Mouse (Mus musculus): ENCODE measurements around the gene Cryz. TPM values are rescaled to one million over a fixed set of nuclear protein-coding genes. Genes with fewer than 3 reads are reported as not detected.

Gene Cryz
- polyA plus RNA-seq, 1 experiment from 2014 or later, result 16.6 TPM

- ATAC-seq (ENCODE audit: low FRiP score), result no peak
- Histone ChIP-seq H3K27me3 (no peaks in the 10 kb centered on the region), H3K9ac (no peak overlapping the region), H3K4me2 (replicated peaks) (no peak overlapping the region), H3K27ac (no peak overlapping the region), H3K4me1 (no peaks in the 10 kb centered on the region), H3K9me3 (replicated peaks) (no peaks in the 10 kb centered on the region), H3K4me3 (no peak overlapping the region), H3K36me3 (peaks cover 17% of the 10 kb centered on the region)
- WGBS, result 92% methylated on average over 8 of the region's 8 CpGs
These were observed 18.6 kb upstream of the Cryz start for GRCm38 (mm10) chr3:154577895-154578294.

- 85% methylated on average over 8 of the region's 8 CpGs for WGBS
- H3K36me3 ChIP-seq, result peaks cover 42% of the 10 kb centered on the region
These were observed 12.2 kb upstream of the Cryz start for GRCm38 (mm10) chr3:154584351-154584750.

GRCm38 (mm10) chr3:154590971-154591370 is 5.5 kb upstream of the Cryz start:
- 91% methylated on average over 5 of the region's 5 CpGs for WGBS
- no peak overlapping the region for H3K4me3 ChIP-seq
- no peaks in the 10 kb centered on the region for H3K27me3 ChIP-seq
- H3K9me3 ChIP-seq (replicated peaks), result no peaks in the 10 kb centered on the region
- H3K9ac ChIP-seq, result no peak overlapping the region
- H3K27ac ChIP-seq, result no peak overlapping the region
- ATAC-seq (ENCODE audit: low FRiP score), result no peak
- no peak overlapping the region for H3K4me2 ChIP-seq (replicated peaks)
- H3K4me1 ChIP-seq, result no peaks in the 10 kb centered on the region
- H3K36me3 ChIP-seq, result peaks cover 72% of the 10 kb centered on the region

More at GRCm38 (mm10) chr3:154584351-154584750, 12.2 kb upstream of the Cryz start:
- Histone ChIP-seq H3K4me2 (replicated peaks) (no peak overlapping the region), H3K4me3 (no peak overlapping the region), H3K4me1 (no peaks in the 10 kb centered on the region), H3K27me3 (no peaks in the 10 kb centered on the region), H3K9me3 (replicated peaks) (no peaks in the 10 kb centered on the region), H3K9ac (no peak overlapping the region), H3K27ac (no peak overlapping the region)
- ATAC-seq (ENCODE audit: low FRiP score), result no peak

- 95% methylated on average over 3 of the region's 3 CpGs for WGBS
- no peak overlapping the region for H3K4me3 ChIP-seq
- H3K36me3 ChIP-seq, result peaks cover 66% of the 10 kb centered on the region
- no peak overlapping the region for H3K4me2 ChIP-seq (replicated peaks)
- H3K9ac ChIP-seq, result no peak overlapping the region
- peaks cover 4% of the 10 kb centered on the region; the same call in 1 of the 2 replicates for H3K4me1 ChIP-seq
- no peak overlapping the region for H3K27ac ChIP-seq
- no peaks in the 10 kb centered on the region for H3K9me3 ChIP-seq (replicated peaks)
- ATAC-seq (ENCODE audit: low FRiP score), result no peak
- H3K27me3 ChIP-seq, result no peaks in the 10 kb centered on the region
These were observed 4.9 kb upstream of the Cryz start for GRCm38 (mm10) chr3:154591621-154592020.

- Histone ChIP-seq H3K9me3 (replicated peaks) (no peaks in the 10 kb centered on the region), H3K4me1 (peaks cover 9% of the 10 kb centered on the region), H3K4me2 (replicated peaks) (no peak overlapping the region), H3K9ac (no peak overlapping the region), H3K36me3 (peaks cover 48% of the 10 kb centered on the region), H3K4me3 (no peak overlapping the region), H3K27ac (no peak overlapping the region), H3K27me3 (no peaks in the 10 kb centered on the region)
- ATAC-seq (ENCODE audit: low FRiP score), result no peak
- 92% methylated on average over 6 of the region's 6 CpGs for WGBS
These were observed 2.9 kb upstream of the Cryz start for GRCm38 (mm10) chr3:154593596-154593995.

GRCm38 (mm10) chr3:154594156-154594555 is 2.4 kb upstream of the Cryz start:
- Histone ChIP-seq H3K9ac (no peak overlapping the region), H3K4me1 (peaks cover 9% of the 10 kb centered on the region), H3K4me3 (no peak overlapping the region), H3K36me3 (peaks cover 48% of the 10 kb centered on the region), H3K27me3 (no peaks in the 10 kb centered on the region), H3K4me2 (replicated peaks) (no peak overlapping the region), H3K9me3 (replicated peaks) (no peaks in the 10 kb centered on the region), H3K27ac (no peak overlapping the region)
- no peak for ATAC-seq (ENCODE audit: low FRiP score)
- 97% methylated on average over 6 of the region's 6 CpGs for WGBS

DNA sequence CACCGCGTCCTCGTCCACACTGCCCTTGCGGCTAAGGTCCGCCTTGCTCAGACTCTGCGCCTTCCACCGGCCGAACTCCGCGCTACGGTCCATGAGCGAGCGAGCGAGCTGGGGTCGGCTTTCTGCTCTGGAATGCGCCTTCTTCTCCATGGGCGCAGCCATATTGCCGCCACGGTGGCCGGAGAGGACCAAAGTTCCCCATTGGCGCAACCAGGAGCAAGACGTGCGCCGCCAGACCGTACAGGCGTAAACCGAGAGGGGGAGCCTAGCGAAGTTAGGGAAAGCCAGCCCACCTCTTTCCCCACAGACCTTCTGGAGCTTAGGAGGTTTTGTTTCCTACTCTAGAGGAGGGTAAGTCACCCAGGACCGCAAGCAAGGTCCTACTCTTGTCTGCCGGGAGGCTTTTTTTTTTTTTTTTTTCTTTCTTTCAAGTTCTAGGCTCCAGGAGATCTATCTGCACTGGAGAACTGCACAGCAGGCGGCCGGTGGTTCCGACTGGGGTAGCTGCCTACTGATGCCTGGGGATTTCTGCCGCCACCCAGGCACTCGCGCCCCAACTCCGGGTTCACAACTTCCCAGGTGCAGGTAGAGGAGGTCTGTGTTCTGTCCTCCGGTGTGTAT is 533 bp downstream of the Cryz start, which contains the start of gene Tyw3:
Tyw3 (minus strand) TSS at position 171 of the 621 bp plus-strand sequence.
- ATAC-seq (ENCODE audit: low FRiP score), result peak; percentile 97
- H3K27me3 ChIP-seq, result no peaks in the 10 kb centered on the region
- WGBS, result 1% methylated on average over 38 of the region's 38 CpGs

GRCm38 (mm10) chr3:154597561-154597960 is 1.1 kb downstream of the Cryz start:
- Histone ChIP-seq H3K27me3 (no peaks in the 10 kb centered on the region), H3K4me3 (peak overlapping the region; percentile 64), H3K4me2 (replicated peaks) (peak overlapping the region; percentile 66), H3K9ac (peak overlapping the region; percentile 70), H3K4me1 (peaks cover 9% of the 10 kb centered on the region), H3K36me3 (peaks cover 17% of the 10 kb centered on the region), H3K9me3 (replicated peaks) (no peaks in the 10 kb centered on the region), H3K27ac (no peak overlapping the region)
- ATAC-seq (ENCODE audit: low FRiP score), result no peak
- 34% methylated on average over 7 of the region's 7 CpGs for WGBS

More for the DNA sequence above, 533 bp downstream of the Cryz start, which contains the start of gene Tyw3:
- peak within 1 kb of the TSS; percentile 66 for H3K4me2 ChIP-seq (replicated peaks)
- peak within 1 kb of the TSS; percentile 70 for H3K9ac ChIP-seq
- H3K27ac ChIP-seq, result peak within 1 kb of the TSS; percentile 93
- H3K4me3 ChIP-seq, result peak within 1 kb of the TSS; percentile 64
- H3K9me3 ChIP-seq (replicated peaks), result no peaks in the 10 kb centered on the region
- H3K36me3 ChIP-seq, result peaks cover 22% of the 10 kb centered on the region
- peaks cover 9% of the 10 kb centered on the region for H3K4me1 ChIP-seq

DNA sequence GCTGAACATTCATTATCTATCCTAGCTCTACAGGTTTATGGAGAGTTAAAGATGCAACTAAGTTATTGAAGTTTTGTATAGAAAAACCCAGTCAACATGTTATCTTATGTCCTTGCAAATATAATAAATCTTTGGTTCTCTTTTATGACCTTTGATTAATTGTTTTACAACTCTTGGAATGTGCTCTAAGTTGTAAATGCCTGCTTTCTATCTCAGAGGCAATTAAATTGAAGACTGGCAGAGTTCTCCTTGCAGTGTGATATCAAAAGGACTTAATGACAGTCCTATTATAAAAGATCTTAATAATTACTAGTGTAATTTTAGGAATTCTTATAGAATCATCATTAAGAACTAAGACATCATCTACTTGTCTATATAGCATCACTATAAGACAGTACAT is 5.6 kb downstream of the Cryz start:
- H3K27ac ChIP-seq, result no peak overlapping the region
- H3K9me3 ChIP-seq (replicated peaks), result no peaks in the 10 kb centered on the region
- no peak overlapping the region for H3K4me2 ChIP-seq (replicated peaks)
- no peak overlapping the region for H3K9ac ChIP-seq
- H3K36me3 ChIP-seq, result no peaks in the 10 kb centered on the region
- H3K27me3 ChIP-seq, result no peaks in the 10 kb centered on the region
- no peak overlapping the region for H3K4me3 ChIP-seq
- peaks cover 5% of the 10 kb centered on the region; the same call in 1 of the 2 replicates for H3K4me1 ChIP-seq
- ATAC-seq (ENCODE audit: low FRiP score), result no peak

DNA sequence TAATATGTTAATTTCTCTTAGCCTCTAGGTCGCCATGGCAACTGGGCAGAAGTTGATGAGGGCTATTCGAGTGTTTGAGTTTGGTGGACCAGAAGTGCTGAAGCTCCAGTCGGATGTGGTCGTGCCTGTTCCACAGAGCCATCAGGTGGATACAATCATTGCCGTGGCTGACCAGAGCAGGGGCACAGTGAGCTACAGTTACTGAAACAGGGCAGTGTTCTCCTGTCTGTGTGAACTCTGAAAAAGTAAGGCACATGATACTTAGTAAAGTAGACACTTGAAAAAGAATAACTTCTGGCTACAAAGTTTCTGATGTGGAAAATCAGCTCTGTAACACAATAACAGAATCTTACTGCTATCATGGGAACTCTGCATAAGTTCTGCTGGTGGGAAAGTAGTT is 8.4 kb downstream of the Cryz start:
- Histone ChIP-seq H3K9me3 (replicated peaks) (no peaks in the 10 kb centered on the region), H3K27ac (no peak overlapping the region), H3K4me2 (replicated peaks) (no peak overlapping the region), H3K36me3 (no peaks in the 10 kb centered on the region), H3K4me3 (no peak overlapping the region), H3K4me1 (no peaks in the 10 kb centered on the region), H3K9ac (no peak overlapping the region), H3K27me3 (no peaks in the 10 kb centered on the region)
- WGBS, result 78% methylated on average over 5 of the region's 5 CpGs
- no peak for ATAC-seq (ENCODE audit: low FRiP score)

DNA sequence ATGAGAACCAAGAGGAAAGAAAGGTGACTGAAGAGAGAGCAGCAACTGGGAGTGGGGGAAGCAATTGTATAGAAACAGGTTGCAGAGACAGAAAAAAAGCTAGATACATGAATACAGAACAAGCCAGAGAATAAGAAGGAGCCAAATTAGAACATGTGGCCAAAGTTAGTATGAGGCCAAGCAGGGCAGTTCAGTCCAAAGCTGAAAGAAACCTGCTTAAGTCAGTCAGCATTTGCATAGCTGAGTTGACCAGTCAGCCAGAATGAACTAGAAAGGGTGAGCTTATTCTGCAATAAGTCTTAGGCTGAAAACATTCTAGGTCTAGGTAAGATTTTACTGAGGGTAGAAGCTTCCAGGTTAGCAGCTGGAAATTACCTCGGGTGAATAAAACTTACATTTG is 11.4 kb downstream of the Cryz start:
- H3K9ac ChIP-seq, result no peak overlapping the region
- peaks cover 7% of the 10 kb centered on the region; the same call in 1 of the 2 replicates for H3K36me3 ChIP-seq
- no peaks in the 10 kb centered on the region for H3K9me3 ChIP-seq (replicated peaks)
- H3K4me2 ChIP-seq (replicated peaks), result no peak overlapping the region
- no peaks in the 10 kb centered on the region for H3K4me1 ChIP-seq
- H3K27ac ChIP-seq, result no peak overlapping the region
- no peak for ATAC-seq (ENCODE audit: low FRiP score)
- H3K4me3 ChIP-seq, result no peak overlapping the region
- 88% methylated on average over 1 of the region's 1 CpGs for WGBS
- no peaks in the 10 kb centered on the region for H3K27me3 ChIP-seq

DNA sequence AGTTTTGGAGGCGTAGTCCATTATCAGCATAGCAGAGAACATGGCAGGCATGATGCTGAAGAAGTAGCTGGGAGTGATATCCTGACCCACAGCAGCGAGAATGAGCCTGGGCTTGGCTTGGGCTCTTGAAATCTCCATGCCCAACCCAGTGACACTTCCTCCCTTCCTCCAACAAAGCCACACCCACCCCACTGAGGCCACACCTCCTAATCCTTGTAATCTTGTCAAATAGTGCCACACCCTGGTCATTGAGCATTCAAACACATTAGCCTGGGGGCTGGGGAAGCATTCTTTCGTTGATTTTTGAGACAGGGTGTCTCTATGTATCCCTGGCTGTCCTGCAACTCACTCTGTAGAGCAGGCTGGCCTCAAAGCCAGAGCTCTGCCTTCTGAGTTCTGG is 15.4 kb downstream of the Cryz start:
- peaks cover 7% of the 10 kb centered on the region; the same call in 1 of the 2 replicates for H3K36me3 ChIP-seq
- H3K4me1 ChIP-seq, result no peaks in the 10 kb centered on the region
- H3K9ac ChIP-seq, result no peak overlapping the region
- H3K4me2 ChIP-seq (replicated peaks), result no peak overlapping the region
- H3K27ac ChIP-seq, result no peak overlapping the region
- 80% methylated on average over 3 of the region's 3 CpGs for WGBS
- H3K4me3 ChIP-seq, result no peak overlapping the region
- no peak for ATAC-seq (ENCODE audit: low FRiP score)
- no peaks in the 10 kb centered on the region for H3K9me3 ChIP-seq (replicated peaks)
- no peaks in the 10 kb centered on the region for H3K27me3 ChIP-seq

DNA sequence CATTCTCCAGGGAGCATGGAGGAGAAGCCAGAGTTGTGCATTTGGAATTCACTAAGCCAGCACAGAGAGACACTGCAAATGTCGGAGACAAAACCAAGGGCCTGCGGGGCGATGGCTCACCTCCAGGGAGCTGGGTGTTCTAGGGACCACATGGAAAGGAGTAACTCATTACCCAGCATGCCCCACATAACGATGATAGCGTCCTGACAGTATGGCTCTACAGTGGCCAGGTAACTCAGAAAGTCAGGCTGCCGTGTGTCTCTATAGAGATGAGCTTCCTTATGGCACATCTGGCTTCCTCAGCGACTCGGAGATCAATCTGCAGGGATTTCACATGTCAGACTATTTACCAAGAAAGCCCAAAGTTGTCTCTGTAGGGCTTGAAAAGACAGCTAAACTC is 18.3 kb downstream of the Cryz start:
- no peaks in the 10 kb centered on the region for H3K27me3 ChIP-seq
- 95% methylated on average over 8 of the region's 8 CpGs for WGBS
- no peaks in the 10 kb centered on the region for H3K9me3 ChIP-seq (replicated peaks)
- ATAC-seq (ENCODE audit: low FRiP score), result no peak
- no peak overlapping the region for H3K4me2 ChIP-seq (replicated peaks)
- H3K9ac ChIP-seq, result no peak overlapping the region
- no peak overlapping the region for H3K27ac ChIP-seq
- H3K36me3 ChIP-seq, result peaks cover 7% of the 10 kb centered on the region; the same call in 1 of the 2 replicates
- no peaks in the 10 kb centered on the region for H3K4me1 ChIP-seq
- H3K4me3 ChIP-seq, result no peak overlapping the region

All from hindbrain, embryonic 12.5 days (tissue).